Mouse (Mus musculus) liver, adult 2 months (tissue): ENCODE results near the gene Sgcd. TPM values are rescaled to one million over a fixed set of nuclear protein-coding genes. Genes with fewer than 3 reads are reported as not detected.
A peak's percentile ranks its signal among the peaks of the same experiment; 100 is the strongest.

Experiments
- DNase-seq: peaks from one replicate; pipeline ENCODE4 v3.0.0-alpha.2; 2011; ENCODE audit warnings: low read depth, low spot score; ENCODE audit errors: extremely low read depth
- H3K27ac ChIP-seq: fragments of 200-500 bp; replicated peaks from 2 replicates; pipeline ENCODE4 v1.5.1; 2012; ENCODE audit warnings: low read depth, mild to moderate bottlenecking, control low read depth, inconsistent platforms, low read length; ENCODE audit not compliant: insufficient read depth
- H3K27me3 ChIP-seq: fragments of 200-500 bp; 2 replicates; pipeline ENCODE4 v1.6.1; 2012; ENCODE audit warnings: mild to moderate bottlenecking, moderate library complexity, low read length, inconsistent platforms; ENCODE audit not compliant: control insufficient read depth, insufficient read depth
- H3K36me3 ChIP-seq: fragments of 200-500 bp; 2 replicates; pipeline ENCODE4 v1.6.1; 2012; ENCODE audit warnings: low read length, inconsistent platforms; ENCODE audit not compliant: control insufficient read depth, insufficient read depth
- H3K4me1 ChIP-seq: fragments of 200-500 bp; 2 replicates; pipeline ENCODE4 v1.6.1; 2011; ENCODE audit warnings: low read length; ENCODE audit not compliant: control insufficient read depth, insufficient read depth
- H3K4me3 ChIP-seq: fragments of 200-500 bp; 2 replicates; pipeline ENCODE4 v1.5.1; 2011; ENCODE audit warnings: low read depth, mild to moderate bottlenecking, control low read depth, low read length, moderate library complexity; ENCODE audit not compliant: insufficient read depth
- H3K79me2 ChIP-seq: fragments of 200-500 bp; 2 replicates; pipeline ENCODE4 v1.6.1; 2012; ENCODE audit warnings: inconsistent platforms, mild to moderate bottlenecking, low read length, moderate library complexity; ENCODE audit not compliant: control insufficient read depth, insufficient read depth
- H3K9ac ChIP-seq: fragments of 200-500 bp; 2 replicates; pipeline ENCODE4 v1.6.1; 2012; ENCODE audit warnings: low read depth, mild to moderate bottlenecking, control low read depth, inconsistent platforms, low read length
- CTCF ChIP-seq: fragments of 200-500 bp; IDR thresholded peaks from 2 replicates; pipeline ENCODE4 v1.5.1; 2011; ENCODE audit warnings: low read depth, low read length, control low read depth
- POLR2A ChIP-seq: fragments of 200-500 bp; IDR thresholded peaks from 2 replicates; pipeline ENCODE4 v1.6.1; 2011; ENCODE audit warnings: low read length, control low read depth; ENCODE audit not compliant: insufficient read depth; ENCODE audit errors: extremely low read depth
- WGBS: fragments of 180-500 bp; shearing (Covaris S2); methylation state at CpG from one replicate; pipeline ENCODE4 v1.1.7; 2018; 5-methylcytosine and 5-hydroxymethylcytosine counted together
- polyA plus RNA-seq: library from polyadenylated mRNA; depleted of rRNA; stranded (reverse); fragments of >200 nt; gene quantifications from 2 replicates; pipeline ENCODE4 v1.2.3, GENCODE M21; 2012; rRNA removed
- total RNA-seq: library from RNA; depleted of rRNA; stranded (reverse); fragments of >200 nt; gene quantifications from 2 replicates; pipeline ENCODE4 v1.2.3, GENCODE M21; 2014; rRNA removed

Sgcd gene
- total RNA-seq, result 0.27 and 0.37 TPM in 2 replicates
- 0.12 TPM in 1 of 2 replicates, not detected in the other for polyA plus RNA-seq

- H3K27ac ChIP-seq, result no peak within 1 kb of the TSS
- H3K27me3 ChIP-seq, result peaks cover 12% of the 10 kb centered on the region
- H3K36me3 ChIP-seq, result no peaks in the 10 kb centered on the region
- no peaks in the 10 kb centered on the region for H3K4me1 ChIP-seq
- TF ChIP-seq POLR2A (no peak), CTCF (no peak)
- no peak within 1 kb of the TSS for H3K9ac ChIP-seq
- DNase-seq, result no peak
- 1% methylated on average over 67 of the region's 67 CpGs for WGBS
- H3K79me2 ChIP-seq, result no peaks in the 10 kb centered on the region
- H3K4me3 ChIP-seq, result peak within 1 kb of the TSS; percentile 20; the same call in 1 of the 2 replicates
These were observed at the start of gene Sgcd for GRCm38 (mm10) chr11:47988697-47989533. TSS of gene Sgcd (minus strand) at chr11:47988969.

DNA sequence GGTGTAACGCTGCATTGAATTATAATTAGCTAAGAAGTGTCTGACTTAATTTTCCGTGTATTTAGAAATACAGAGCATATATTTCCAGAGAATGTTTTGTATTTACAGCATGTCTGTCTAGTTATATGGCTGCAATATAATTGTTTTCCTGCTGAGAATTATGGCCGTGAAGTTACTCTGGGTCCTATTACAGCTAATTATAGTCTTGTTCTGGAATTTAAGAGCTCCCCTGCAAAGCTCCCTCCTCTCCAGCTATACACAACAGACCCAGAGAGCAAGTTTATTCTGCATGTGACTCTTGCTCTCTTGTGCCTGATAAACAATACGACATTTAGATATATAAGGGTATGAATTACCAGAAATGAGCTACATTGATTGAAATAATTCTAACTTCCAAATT is 49.3 kb upstream of the Sgcd start:
- DNase-seq, result no peak
- no peak overlapping the region for H3K9ac ChIP-seq
- no peaks in the 10 kb centered on the region for H3K36me3 ChIP-seq
- TF ChIP-seq CTCF, result no peak
- TF ChIP-seq POLR2A, result no peak
- H3K79me2 ChIP-seq, result no peaks in the 10 kb centered on the region
- no peaks in the 10 kb centered on the region for H3K4me1 ChIP-seq
- no peak overlapping the region for H3K27ac ChIP-seq
- H3K4me3 ChIP-seq, result no peak overlapping the region
- H3K27me3 ChIP-seq, result no peaks in the 10 kb centered on the region
- WGBS, result 77% methylated on average over 4 of the region's 4 CpGs

DNA sequence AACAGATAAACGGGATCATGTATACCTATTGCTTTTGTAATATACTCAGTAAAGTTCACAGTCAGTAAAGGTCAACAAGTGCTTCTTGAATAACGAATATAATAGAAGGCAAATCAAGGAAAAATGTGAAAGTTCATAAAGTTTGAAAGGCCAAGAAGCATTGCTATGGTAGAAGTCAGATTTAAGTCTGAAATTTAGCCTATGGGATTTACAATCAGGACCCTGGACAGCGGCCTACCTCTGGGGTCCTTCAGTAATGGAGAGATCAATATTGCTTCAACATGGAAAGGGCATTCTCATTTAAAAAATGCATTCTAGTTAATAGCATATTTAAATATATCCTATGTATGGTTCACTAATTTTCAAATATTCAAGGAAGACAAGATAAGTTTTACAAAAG is 24.1 kb upstream of the Sgcd start:
- TF ChIP-seq CTCF (no peak), POLR2A (no peak)

DNA sequence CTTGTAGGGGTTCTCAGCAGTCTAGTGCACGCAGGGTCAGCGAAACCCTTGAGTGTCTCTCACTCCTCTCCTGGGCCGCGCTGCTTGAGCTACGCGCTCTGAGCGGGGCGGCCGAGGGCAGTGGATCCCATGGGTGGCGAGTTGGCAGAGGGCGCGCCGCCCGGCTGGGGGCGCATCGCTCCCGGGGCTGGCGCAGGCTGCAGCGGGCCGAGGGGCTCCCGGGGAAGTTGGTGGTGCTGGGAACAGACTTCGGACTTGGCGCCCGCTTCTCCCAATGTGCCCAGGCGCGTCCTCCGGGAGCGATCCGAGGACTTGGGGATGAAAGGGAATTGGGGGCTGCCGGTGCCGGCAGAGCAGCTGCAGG is 454 bp downstream of the Sgcd start:
- no peak overlapping the region for H3K27ac ChIP-seq

More for the DNA sequence above, 24.1 kb upstream of the Sgcd start:
- no peak overlapping the region for H3K9ac ChIP-seq
- H3K4me1 ChIP-seq, result no peaks in the 10 kb centered on the region
- H3K36me3 ChIP-seq, result no peaks in the 10 kb centered on the region
- H3K4me3 ChIP-seq, result no peak overlapping the region
- no peak for DNase-seq
- 41% methylated on average over 3 of the region's 3 CpGs for WGBS
- no peaks in the 10 kb centered on the region for H3K27me3 ChIP-seq
- H3K27ac ChIP-seq, result no peak overlapping the region
- no peaks in the 10 kb centered on the region for H3K79me2 ChIP-seq

GRCm38 (mm10) chr11:47987893-47988267 is 889 bp downstream of the Sgcd start:
- no peaks in the 10 kb centered on the region for H3K79me2 ChIP-seq
- TF ChIP-seq CTCF (no peak), POLR2A (no peak)
- H3K9ac ChIP-seq, result no peak overlapping the region
- DNase-seq, result no peak
- H3K4me3 ChIP-seq, result no peak overlapping the region
- H3K27ac ChIP-seq, result no peak overlapping the region
- H3K27me3 ChIP-seq, result peaks cover 12% of the 10 kb centered on the region
- H3K4me1 ChIP-seq, result no peaks in the 10 kb centered on the region
- WGBS, result 18% methylated on average over 12 of the region's 12 CpGs
- H3K36me3 ChIP-seq, result no peaks in the 10 kb centered on the region

More for the DNA sequence above, 454 bp downstream of the Sgcd start:
- Histone ChIP-seq H3K4me1 (no peaks in the 10 kb centered on the region), H3K4me3 (no peak overlapping the region), H3K27me3 (peaks cover 12% of the 10 kb centered on the region), H3K79me2 (no peaks in the 10 kb centered on the region), H3K9ac (no peak overlapping the region), H3K36me3 (no peaks in the 10 kb centered on the region)
- DNase-seq, result no peak
- WGBS, result 2% methylated on average over 31 of the region's 31 CpGs
- TF ChIP-seq CTCF (no peak), POLR2A (no peak)
